Mouse (Mus musculus) embryo, embryonic 10.5 days (tissue): ENCODE measurements around the gene Cd209a.
"Not testable (repeated sequence)": the region's sequence is repeated elsewhere in the genome, so short reads cannot be mapped to it uniquely, and the experiment has no call there.

Experiments
- DNase-seq: peaks from one replicate; pipeline ENCODE4 v3.0.0-alpha.2; 2015; ENCODE audit warnings: low spot score

Gene Cd209a

GRCm38 (mm10) chr8:3748761-3749160 is at the start of gene Cd209a:
Cd209a (minus strand) TSS chr8:3748984.
- DNase-seq, result no peak

GRCm38 (mm10) chr8:3768641-3769040 is 19.9 kb upstream of the Cd209a start:
- DNase-seq, result not testable (repeated sequence)

- DNase-seq, result peak; percentile 100
Measured at GRCm38 (mm10) chr8:3754261-3754850, 5.6 kb upstream of the Cd209a start.

GRCm38 (mm10) chr8:3736947-3737346 is 11.8 kb downstream of the Cd209a start:
- no peak for DNase-seq

- DNase-seq, result no peak
Measured at GRCm38 (mm10) chr8:3735599-3735998, 13.2 kb downstream of the Cd209a start.

- DNase-seq, result no peak
Measured at GRCm38 (mm10) chr8:3734084-3734483, 14.7 kb downstream of the Cd209a start.

GRCm38 (mm10) chr8:3721041-3721440 is 27.7 kb downstream of the Cd209a start:
- DNase-seq, result no peak

GRCm38 (mm10) chr8:3720551-3720950 is 28.2 kb downstream of the Cd209a start, which contains the start of gene Clec4g:
Clec4g (minus strand) TSS chr8:3720651.
- DNase-seq, result no peak

GRCm38 (mm10) chr8:3718559-3718958 is 30.2 kb downstream of the Cd209a start:
- peak; percentile 68 for DNase-seq

GRCm38 (mm10) chr8:3717321-3717954 is 31.3 kb downstream of the Cd209a start:
- DNase-seq, result no peak

- no peak for DNase-seq
Measured at GRCm38 (mm10) chr8:3711646-3712045, 37.1 kb downstream of the Cd209a start.

GRCm38 (mm10) chr8:3710312-3710711 is 38.5 kb downstream of the Cd209a start:
- no peak for DNase-seq

- DNase-seq, result no peak
Measured at GRCm38 (mm10) chr8:3707611-3708010, 41.2 kb downstream of the Cd209a start.

- DNase-seq, result peak; percentile 13
Measured at GRCm38 (mm10) chr8:3705711-3706110, 43.1 kb downstream of the Cd209a start.

- no peak for DNase-seq
Measured at GRCm38 (mm10) chr8:3701491-3701890, 47.3 kb downstream of the Cd209a start.

- no peak for DNase-seq
Measured at GRCm38 (mm10) chr8:3694121-3694520, 54.7 kb downstream of the Cd209a start, which contains the start of gene Fcer2a. Fcer2a (minus strand) TSS chr8:3694175.
